Comparison of ENCODE assay signal across 13 mouse cellular contexts in genomic region chr3:135692999-135693398, GRCm38 (mm10). TPM values are rescaled to one million over a fixed set of nuclear protein-coding genes. Genes with fewer than 3 reads are reported as not detected.
DNase-seq lines count a peak whose midpoint lies in the region; ATAC-seq lines count a peak whose summit lies in the region.
"Had no signal": no experiment of that assay in that cellular context is flagged by ENCODE, and none has a peak within 500 bp of the region (broad histone marks: within the 10 kb centered on the region; RNA-seq: fewer than 3 reads in every experiment).

No protein-coding gene starts in this region.

- peak; percentile 35 for DNase-seq in forebrain, embryonic 14.5 days (ENCODE audit: low spot score)
- peak; percentile 15 for DNase-seq in lung, postnatal 36 days
- no peak for DNase-seq in lung, adult 18-20 months
- DNase-seq in adrenal gland, postnatal 36 days, result peak; percentile 50 to 73
- DNase-seq in T-cell, adult 2 months (ENCODE audit: low spot score), result no peak
- no peak for DNase-seq in gastrocnemius, adult 18-20 months (ENCODE audit: low spot score)
- DNase-seq: gastrocnemius, postnatal 10 days; kidney, adult 18-20 months; thymus, adult 2 months had no signal

- no peak overlapping the region for H3K27ac ChIP-seq in forebrain, embryonic 14.5 days (ENCODE audit: low read depth, low read length)
- H3K27ac ChIP-seq in forebrain, embryonic 13.5 days, result no peak overlapping the region
- H3K27ac ChIP-seq in hindbrain, embryonic 16.5 days (ENCODE audit: low read depth, low read length), result no peak overlapping the region
- H3K27ac ChIP-seq: liver, embryonic 15.5 days; neural tube, embryonic 13.5 days had no signal

- no peak overlapping the region for H3K4me2 ChIP-seq in forebrain, embryonic 14.5 days (ENCODE audit: low read length)
- no peak overlapping the region for H3K4me2 ChIP-seq in forebrain, embryonic 13.5 days
- no peak overlapping the region for H3K4me2 ChIP-seq in hindbrain, embryonic 16.5 days (ENCODE audit: low read length)
- H3K4me2 ChIP-seq: liver, embryonic 15.5 days had no signal

- H3K9me3 ChIP-seq in forebrain, embryonic 14.5 days (replicated peaks; ENCODE audit: control insufficient read depth, low read length), result no peaks in the 10 kb centered on the region
- H3K9me3 ChIP-seq in forebrain, embryonic 13.5 days (replicated peaks), result no peaks in the 10 kb centered on the region
- H3K9me3 ChIP-seq in hindbrain, embryonic 16.5 days (ENCODE audit: control insufficient read depth, low read length), result no peaks in the 10 kb centered on the region
- H3K9me3 ChIP-seq: liver, embryonic 15.5 days; neural tube, embryonic 13.5 days had no signal

- ATAC-seq in forebrain, embryonic 14.5 days, result no peak
- no peak for ATAC-seq in forebrain, embryonic 13.5 days
- peak; percentile 12; the same call in 1 of the 2 replicates for ATAC-seq in hindbrain, embryonic 16.5 days

- peaks cover 12% of the 10 kb centered on the region; the same call in 1 of the 2 replicates for H3K4me1 ChIP-seq in forebrain, embryonic 14.5 days (ENCODE audit: control insufficient read depth, insufficient read depth, low read length)
- peaks cover 31% of the 10 kb centered on the region for H3K4me1 ChIP-seq in forebrain, embryonic 13.5 days
- peaks cover 24% of the 10 kb centered on the region for H3K4me1 ChIP-seq in hindbrain, embryonic 16.5 days (ENCODE audit: control insufficient read depth, insufficient read depth, low read depth, low read length)

- H3K27me3 ChIP-seq in forebrain, embryonic 14.5 days (replicated peaks; ENCODE audit: control insufficient read depth, insufficient read depth, low read length), result no peaks in the 10 kb centered on the region
- H3K27me3 ChIP-seq in forebrain, embryonic 13.5 days, result no peaks in the 10 kb centered on the region
- no peaks in the 10 kb centered on the region for H3K27me3 ChIP-seq in hindbrain, embryonic 16.5 days (replicated peaks; ENCODE audit: control insufficient read depth, insufficient read depth, low read length)
- H3K27me3 ChIP-seq: neural tube, embryonic 13.5 days had no signal

- WGBS in forebrain, embryonic 14.5 days, result 18% methylated on average over 3 of the region's 3 CpGs
- 31% methylated on average over 3 of the region's 3 CpGs for WGBS in forebrain, embryonic 13.5 days
- 16% methylated on average over 3 of the region's 3 CpGs for WGBS in hindbrain, embryonic 16.5 days

- no peak overlapping the region for H3K9ac ChIP-seq in forebrain, embryonic 14.5 days (ENCODE audit: low read length)
- H3K9ac ChIP-seq in forebrain, embryonic 13.5 days, result no peak overlapping the region
- no peak overlapping the region for H3K9ac ChIP-seq in hindbrain, embryonic 16.5 days (ENCODE audit: low read depth, low read length)
- H3K9ac ChIP-seq: liver, embryonic 15.5 days; neural tube, embryonic 13.5 days had no signal

- no peaks in the 10 kb centered on the region for H3K36me3 ChIP-seq in forebrain, embryonic 14.5 days (ENCODE audit: control insufficient read depth, insufficient read depth, low read length)
- H3K36me3 ChIP-seq in forebrain, embryonic 13.5 days (ENCODE audit: poor library complexity, severe bottlenecking), result peaks cover 5% of the 10 kb centered on the region; the same call in 1 of the 2 replicates
- H3K36me3 ChIP-seq in hindbrain, embryonic 16.5 days (ENCODE audit: control insufficient read depth, insufficient read depth, low read length), result no peaks in the 10 kb centered on the region
- H3K36me3 ChIP-seq: liver, embryonic 15.5 days; neural tube, embryonic 13.5 days had no signal

- H3K4me3 ChIP-seq in forebrain, embryonic 14.5 days (ENCODE audit: low read depth, low read length), result no peak overlapping the region
- H3K4me3 ChIP-seq in forebrain, embryonic 13.5 days, result no peak overlapping the region
- H3K4me3 ChIP-seq in hindbrain, embryonic 16.5 days (ENCODE audit: low read length), result no peak overlapping the region
- H3K4me3 ChIP-seq: liver, embryonic 15.5 days; neural tube, embryonic 13.5 days had no signal

RNA-seq across cellular contexts. Expression of gene Nfkb1, which starts 1.7 kb away (rescaled TPM):
- 7.2 TPM in 2 replicates for polyA plus RNA-seq in forebrain, embryonic 14.5 days (2014; fragmentation: Nextera tagmentation; extraction: Ambion mirVana)
- 8.0 and 8.3 TPM in 2 replicates for polyA plus RNA-seq in forebrain, embryonic 13.5 days (2015; fragmentation: Nextera tagmentation; extraction: Ambion mirVana)
- total RNA-seq in adrenal gland, postnatal 36 days (2021), result 10 to 100 TPM; 55.8 to 58.1 TPM
- polyA plus RNA-seq in hindbrain, embryonic 16.5 days (2015; fragmentation: Nextera tagmentation; extraction: Ambion mirVana), result 7.5 and 7.8 TPM in 2 replicates
- total RNA-seq in gastrocnemius, adult 18-20 months (2021), result 10 to 100 TPM; 17.1 to 18.7 TPM

Comparison
In these comparisons a context has a peak if more than half of its experiments do, and no peak if none do; other contexts are left out.
1. DNase-seq: peak in forebrain, embryonic 14.5 days (single experiment), lung, postnatal 36 days (single experiment) and adrenal gland, postnatal 36 days (2 of 2); none in lung, adult 18-20 months (0 of 2), T-cell, adult 2 months (single experiment) and gastrocnemius, adult 18-20 months (single experiment).